Mouse (Mus musculus): ENCODE data around the gene Tnfsf12.

Gene Tnfsf12

DNA sequence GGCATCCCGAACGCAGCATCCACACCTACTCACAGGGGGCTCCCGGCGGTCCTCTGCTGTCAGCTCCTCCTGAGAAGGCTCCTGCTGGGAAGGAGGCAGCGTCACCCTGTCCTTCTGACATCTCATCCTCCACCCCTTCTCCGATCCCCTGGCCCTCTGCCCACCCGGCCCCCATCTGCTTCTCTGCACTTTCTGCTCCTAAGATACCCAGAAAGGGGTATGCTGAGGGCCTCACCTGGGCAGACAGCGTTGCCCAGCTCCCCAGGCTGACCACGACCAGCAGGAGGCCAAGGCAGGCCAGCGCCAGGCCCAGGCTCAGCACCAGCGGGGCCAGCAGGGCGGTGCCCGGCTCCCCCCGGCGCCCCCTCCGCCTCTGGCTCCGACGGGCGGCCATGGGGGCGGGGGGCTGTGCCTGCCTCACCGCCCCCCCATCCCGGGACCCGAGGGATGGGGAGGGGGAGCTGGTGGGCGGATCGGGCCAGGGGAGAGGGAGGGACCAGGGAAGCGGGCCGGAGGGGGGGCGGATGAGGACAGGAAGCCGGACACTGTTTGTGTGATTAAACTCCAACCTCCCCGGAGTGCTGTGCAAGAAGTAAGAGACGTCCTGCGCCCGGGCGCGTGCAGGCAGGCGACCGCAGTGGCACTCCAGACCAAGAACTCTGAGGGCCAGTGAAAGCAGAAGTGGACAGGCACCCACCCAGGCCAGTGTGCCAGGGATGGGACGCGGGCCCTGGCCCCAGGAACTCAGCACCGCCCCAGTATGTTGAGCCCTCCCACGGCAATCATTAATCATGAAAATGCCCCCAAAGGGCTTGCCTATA is at the start of gene Tnfsf12, which contains the start of gene Tnfsfm13:
Gene Tnfsf12 (minus strand): TSS at position 489 of the 821 bp plus-strand sequence.
Gene Tnfsfm13 (minus strand): TSS at position 738 of the 821 bp plus-strand sequence.
- 4% methylated on average over 41 of the region's 41 CpGs for whole genome bisulfite sequencing

GRCm38 (mm10) chr11:69731408-69731807 is 35.8 kb upstream of the Tnfsf12 start:
- 56% methylated on average over 3 of the region's 3 CpGs for WGBS

DNA sequence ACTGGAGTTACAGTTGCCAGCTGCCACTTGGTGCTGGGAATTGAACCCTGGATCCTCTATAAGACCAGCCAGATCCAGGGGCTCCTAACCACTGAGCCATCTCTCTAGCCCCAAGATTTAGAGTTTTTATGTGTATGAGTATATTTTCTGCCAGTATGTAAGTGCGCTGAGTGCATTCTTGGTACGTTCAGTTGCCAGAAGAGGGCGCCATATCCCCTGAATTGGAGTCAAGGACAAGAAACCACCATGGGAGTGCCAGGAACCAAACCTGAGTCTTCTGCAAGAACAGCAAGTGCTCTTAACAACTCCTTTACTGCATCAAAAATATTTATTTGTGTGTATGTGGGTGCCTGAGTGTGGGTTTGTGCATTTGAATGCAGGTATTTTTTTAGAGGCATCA is 33.4 kb upstream of the Tnfsf12 start:
- 28% methylated on average over 3 of the region's 3 CpGs for WGBS

DNA sequence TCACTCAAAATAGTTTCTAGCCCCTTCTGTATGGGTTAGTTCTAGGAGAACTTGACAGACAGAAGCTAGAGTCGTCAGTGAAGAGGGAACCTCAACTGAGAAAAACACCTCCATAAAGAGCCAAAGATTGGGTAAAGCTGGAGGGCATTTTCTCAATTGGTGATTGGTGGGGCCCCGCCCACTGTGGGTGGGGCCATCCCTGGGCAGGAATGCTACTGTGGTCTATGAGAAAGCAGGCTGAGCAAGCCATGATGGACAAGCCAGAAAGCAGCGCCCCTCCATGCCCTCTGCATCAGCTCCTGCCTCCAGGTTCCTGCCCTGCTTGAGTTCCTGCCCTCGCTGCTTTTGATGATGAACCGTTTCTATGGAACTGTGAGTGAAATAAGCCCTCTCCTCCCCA is 30.3 kb upstream of the Tnfsf12 start:
- WGBS: 57% methylated on average over 5 of the region's 5 CpGs

DNA sequence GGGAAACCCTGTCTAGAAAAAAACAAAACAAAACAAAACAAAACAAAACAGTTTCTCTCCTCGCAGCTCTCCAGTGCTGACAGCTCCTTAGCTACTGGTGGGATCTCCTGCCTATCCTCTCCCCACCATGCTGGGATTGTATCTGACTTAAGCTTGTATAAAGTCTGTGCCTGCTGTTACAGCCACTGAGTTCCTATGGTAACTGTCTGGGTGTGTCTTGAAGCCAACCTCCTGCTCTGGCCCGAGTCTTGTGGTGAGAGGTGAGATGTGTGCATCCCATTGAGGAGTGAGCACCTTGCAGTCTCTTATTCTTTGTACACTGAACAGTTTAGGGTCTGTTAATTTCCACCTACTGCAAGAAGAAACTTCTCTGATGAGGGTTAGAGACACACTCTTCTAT is 27.4 kb upstream of the Tnfsf12 start:
- WGBS: 69% methylated on average over 2 of the region's 2 CpGs

- WGBS: 84% methylated on average over 6 of the region's 6 CpGs
Measured at GRCm38 (mm10) chr11:69720852-69721251, 25.2 kb upstream of the Tnfsf12 start.

DNA sequence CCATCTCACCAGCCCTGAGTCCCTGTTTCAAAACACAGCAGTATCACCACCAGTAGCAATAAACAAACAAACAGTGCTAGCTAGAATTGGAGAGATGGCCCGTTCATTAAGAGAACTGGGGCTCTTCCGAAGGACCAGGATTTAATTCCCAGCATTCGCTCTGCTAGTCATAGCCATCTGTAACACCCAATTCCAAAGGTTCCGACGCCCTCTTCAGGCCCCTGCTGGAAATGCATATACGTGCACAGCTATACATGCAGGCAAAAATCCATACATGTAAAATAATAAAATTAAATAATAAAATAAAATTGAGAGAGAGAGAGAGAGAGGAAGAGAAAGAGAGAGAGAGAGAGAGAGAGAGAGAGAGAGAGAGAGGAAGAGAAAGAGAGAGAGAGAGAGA is 23.8 kb upstream of the Tnfsf12 start:
- WGBS: 75% methylated on average over 6 of the region's 6 CpGs

DNA sequence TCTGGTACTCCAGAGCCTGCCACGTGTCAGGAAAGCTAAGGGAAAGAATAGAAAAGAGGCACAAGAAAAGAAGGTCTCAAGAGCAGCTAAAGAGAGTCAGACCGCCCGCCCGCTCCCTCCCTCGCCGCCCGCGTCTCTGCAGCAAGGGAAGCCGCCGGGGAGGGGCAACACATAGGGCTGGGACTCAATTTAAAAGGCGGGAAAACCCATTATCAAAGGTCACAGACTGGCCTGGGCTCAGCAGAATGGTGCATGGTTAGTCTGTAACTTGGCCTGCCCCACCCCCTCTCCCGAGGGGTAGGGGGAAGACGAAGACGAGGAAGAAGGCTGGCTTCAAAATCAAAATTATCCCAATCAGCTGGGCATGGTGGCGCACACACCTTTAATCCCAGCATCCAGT is 23.0 kb upstream of the Tnfsf12 start:
- WGBS: 38% methylated on average over 15 of the region's 15 CpGs

- WGBS: 79% methylated on average over 4 of the region's 4 CpGs
Measured at GRCm38 (mm10) chr11:69716953-69717352, 21.3 kb upstream of the Tnfsf12 start.

- 31% methylated on average over 5 of the region's 5 CpGs for WGBS
Measured at GRCm38 (mm10) chr11:69715929-69716328, 20.3 kb upstream of the Tnfsf12 start.

- WGBS: 63% methylated on average over 9 of the region's 9 CpGs
Measured at GRCm38 (mm10) chr11:69715482-69715881, 19.8 kb upstream of the Tnfsf12 start.

- WGBS: 84% methylated on average over 18 of the region's 18 CpGs
Measured at GRCm38 (mm10) chr11:69714636-69715329, 19.1 kb upstream of the Tnfsf12 start.

DNA sequence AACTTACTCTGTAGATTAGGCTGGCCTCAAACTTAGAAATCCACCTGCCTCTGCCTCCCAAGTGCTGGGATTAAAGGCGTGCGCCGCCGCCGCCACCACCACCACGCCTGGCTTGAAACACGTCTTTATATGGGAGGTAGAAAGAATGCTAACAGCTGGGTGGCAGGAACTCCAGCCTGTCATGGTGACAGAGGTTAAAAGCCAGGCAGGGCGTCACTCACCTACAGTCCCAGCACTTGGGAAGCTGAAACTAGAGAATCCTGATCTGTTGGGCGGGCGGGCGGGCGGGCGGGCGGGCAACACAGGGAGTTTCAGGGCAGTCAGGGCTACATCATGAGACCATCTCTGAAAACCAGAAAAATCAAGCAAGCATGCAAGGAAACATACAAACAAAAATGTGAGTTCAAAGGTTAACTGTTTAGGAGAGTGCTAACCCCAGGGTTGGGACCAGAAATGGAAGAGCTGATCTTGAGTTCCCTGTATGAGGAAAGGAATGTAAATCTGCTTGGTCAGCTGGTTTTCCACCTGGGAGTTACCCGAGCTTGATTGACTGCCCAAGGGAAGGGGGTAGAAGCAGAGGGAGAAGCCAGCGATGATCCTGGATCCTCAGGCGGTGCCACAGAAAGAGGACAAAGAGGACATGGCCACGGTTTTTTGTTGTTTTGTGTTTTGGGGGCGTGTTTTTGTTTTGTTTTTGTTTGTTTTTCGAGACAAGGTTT is 17.5 kb upstream of the Tnfsf12 start:
- 89% methylated on average over 20 of the region's 20 CpGs for WGBS

- 85% methylated on average over 2 of the region's 2 CpGs for WGBS
Measured at GRCm38 (mm10) chr11:69711082-69711481, 15.4 kb upstream of the Tnfsf12 start.

- WGBS: 83% methylated on average over 3 of the region's 3 CpGs
Measured at GRCm38 (mm10) chr11:69710470-69710869, 14.8 kb upstream of the Tnfsf12 start.

GRCm38 (mm10) chr11:69709554-69710446 is 14.2 kb upstream of the Tnfsf12 start:
- 60% methylated on average over 11 of the region's 11 CpGs for WGBS

- WGBS: 90% methylated on average over 3 of the region's 3 CpGs
Measured at GRCm38 (mm10) chr11:69708614-69709265, 13.1 kb upstream of the Tnfsf12 start.

DNA sequence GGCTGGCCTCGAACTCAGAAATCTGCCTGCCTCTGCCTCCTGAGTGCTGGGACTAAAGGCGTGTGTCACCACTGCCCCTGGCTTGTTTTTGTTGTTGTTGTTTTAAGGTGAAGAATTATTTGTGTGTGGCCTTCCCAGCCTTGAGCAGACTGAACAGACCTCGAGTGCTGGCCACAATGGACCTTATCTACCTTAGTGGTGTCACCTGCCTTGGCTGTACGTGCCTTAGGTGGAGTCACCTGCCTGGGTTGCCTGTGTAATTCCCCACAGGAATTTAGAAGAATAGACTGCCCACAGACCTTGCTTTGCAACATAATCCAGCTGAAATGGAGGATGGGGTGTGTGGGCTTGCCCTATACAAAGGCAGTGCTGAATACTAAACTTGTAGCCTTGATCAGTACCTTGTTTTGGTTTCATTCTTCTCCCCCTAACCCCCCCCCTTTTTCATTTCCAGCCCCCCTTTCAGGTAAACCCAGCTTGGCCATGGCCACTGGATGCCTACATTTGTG is 12.3 kb upstream of the Tnfsf12 start:
- WGBS: 93% methylated on average over 4 of the region's 4 CpGs

DNA sequence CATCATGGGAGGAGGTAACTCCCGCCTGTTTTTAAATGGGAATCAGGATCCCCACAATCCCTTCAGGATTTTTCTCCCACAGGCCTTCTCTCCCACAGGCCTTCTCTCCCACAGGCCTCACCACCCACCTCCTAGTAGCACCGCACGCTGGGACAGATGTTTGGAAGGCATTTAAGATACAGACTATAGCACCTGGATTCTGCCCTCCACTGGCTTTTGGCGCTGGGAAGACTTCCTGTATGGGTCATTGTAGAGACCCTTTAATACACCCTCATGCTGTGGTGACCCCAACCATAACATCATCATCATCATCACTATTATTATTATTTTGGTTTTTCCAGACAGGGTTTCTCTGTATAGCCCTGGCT is 11.8 kb upstream of the Tnfsf12 start:
- 76% methylated on average over 4 of the region's 4 CpGs for WGBS

GRCm38 (mm10) chr11:69706775-69707479 is 11.3 kb upstream of the Tnfsf12 start:
- 37% methylated on average over 6 of the region's 6 CpGs for WGBS

Measured in cerebral cortex, adult 2 months (tissue).